Mouse (Mus musculus) CD8-positive naive resting alpha-beta T cell, adult 57 days (primary cell): ENCODE results near the gene Hoxb6. TPM values are rescaled to one million over a fixed set of nuclear protein-coding genes. Genes with fewer than 3 reads are reported as not detected.

Experiments
- total RNA-seq: library from RNA; stranded (reverse); gene quantifications from one replicate; pipeline ENCODE4 v1.2.4, GENCODE M21; 2023

Hoxb6 gene
- total RNA-seq = not detected

DNA sequence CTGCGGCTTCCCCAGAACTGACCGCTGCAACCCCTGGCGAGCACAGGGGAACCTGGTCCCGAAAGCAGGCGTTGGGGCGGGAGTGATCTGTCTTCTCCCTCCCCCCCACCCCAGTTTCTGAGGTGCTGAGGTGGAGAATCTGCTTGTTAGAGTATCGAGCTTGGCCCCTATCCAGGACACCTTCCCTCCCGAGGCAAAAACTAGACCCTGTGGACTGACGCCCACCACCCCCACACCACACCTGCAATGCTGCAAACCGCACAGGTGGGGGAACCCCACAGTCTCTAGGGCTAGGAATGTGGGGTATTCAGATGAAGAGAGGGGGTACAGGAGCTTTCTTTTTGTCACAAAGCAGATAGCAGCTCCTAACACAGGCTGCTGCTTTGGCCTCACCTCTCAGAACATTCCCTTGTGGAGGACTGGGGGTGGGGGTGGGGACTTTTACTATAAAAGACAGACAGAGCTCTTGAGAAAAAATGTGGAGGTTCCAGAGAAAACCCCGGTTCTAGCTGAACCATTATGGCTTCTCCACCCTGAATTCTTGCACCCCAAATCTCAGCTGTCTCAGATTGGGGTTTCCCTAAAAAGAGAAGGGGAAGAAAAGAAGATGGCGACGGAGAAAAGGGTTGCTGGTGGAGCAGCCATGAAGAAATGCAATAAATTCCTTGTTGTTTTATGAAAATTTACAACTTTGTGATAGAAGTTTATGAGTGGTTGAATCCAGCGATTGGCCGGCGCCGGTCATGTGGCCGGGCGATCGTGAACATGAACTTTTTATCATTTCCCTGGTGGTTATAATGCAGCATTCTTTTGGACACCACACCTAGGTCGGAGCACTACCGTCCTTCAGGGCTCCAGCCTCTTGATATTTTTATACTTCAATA lies at the start of gene Hoxb6:
Gene Hoxb6, plus strand, starts transcription at position 796 of the 884 bp plus-strand sequence.

DNA sequence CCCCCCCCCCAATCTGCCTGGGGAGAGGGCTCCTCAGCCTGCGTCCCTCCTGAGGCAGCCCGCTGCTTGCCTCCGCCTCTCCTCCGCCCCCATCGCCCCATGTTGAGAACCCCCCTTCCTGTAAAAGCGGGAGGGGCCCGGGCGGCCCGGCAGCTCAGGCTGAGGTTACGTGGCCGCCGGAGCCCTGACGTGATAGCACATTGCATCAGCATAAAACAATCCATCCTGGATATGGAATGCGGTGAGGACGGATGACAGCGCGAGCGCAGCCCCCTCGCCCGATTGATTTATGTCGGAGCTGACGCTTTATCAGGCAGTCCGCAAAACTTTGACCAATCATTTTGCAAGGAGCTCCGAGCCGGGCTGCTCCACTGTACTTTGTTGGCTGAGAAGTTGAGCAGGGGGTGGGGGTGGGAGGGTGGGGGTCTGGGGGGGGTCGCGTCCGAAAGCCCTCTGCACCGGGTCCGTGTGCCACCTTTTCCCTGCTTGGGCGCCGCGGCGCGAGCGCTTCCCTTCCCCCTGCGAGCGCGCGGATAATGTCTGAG lies 21.2 kb upstream of the Hoxb6 start, which contains the start of gene Hoxb9:
Gene Hoxb9, plus strand, starts transcription at position 462 of the 545 bp plus-strand sequence.

GRCm38 (mm10) chr11:96281855-96282570 lies 10.3 kb upstream of the Hoxb6 start, which contains the start of gene Hoxb8:
Gene Hoxb8 (plus strand): TSS chr11:96281905.

GRCm38 (mm10) chr11:96285771-96286738 lies 6.2 kb upstream of the Hoxb6 start, which contains the start of gene Hoxb7:
Gene Hoxb7 (plus strand): TSS chr11:96286623.

DNA sequence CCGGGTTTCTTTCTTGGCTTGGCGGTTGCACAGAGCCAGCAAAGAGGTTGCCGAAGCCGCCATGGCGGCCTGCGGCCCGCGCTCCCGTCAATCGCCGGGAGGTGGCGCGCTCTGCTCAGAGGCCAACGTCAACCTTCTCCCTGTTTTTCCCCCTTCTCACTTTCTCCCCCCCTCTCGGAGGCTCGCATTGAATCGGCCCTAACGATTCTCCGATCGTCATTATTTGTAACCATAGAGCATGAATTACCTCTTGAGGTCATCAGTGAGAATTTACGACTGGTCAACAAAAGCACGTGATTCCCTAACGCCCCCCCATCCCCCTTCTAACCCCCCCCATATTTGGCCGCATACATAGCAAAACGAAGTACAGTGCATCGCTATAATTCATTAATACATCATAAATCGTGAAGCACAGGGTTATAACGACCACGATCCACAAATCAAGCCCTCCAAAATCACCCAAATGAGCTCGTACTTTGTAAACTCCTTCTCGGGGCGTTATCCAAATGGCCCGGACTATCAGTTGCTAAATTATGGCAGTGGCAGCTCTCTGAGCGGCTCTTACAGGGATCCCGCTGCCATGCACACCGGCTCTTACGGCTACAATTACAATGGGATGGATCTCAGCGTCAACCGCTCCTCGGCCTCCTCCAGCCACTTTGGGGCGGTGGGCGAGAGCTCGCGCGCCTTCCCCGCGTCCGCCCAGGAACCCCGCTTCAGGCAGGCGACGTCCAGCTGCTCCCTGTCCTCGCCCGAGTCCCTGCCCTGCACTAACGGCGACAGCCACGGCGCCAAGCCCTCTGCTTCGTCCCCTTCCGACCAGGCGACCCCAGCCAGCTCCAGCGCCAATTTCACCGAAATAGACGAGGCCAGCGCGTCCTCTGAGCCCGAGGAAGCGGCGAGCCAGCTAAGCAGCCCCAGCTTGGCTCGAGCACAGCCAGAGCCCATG lies 11.1 kb downstream of the Hoxb6 start, which contains the start of gene Hoxb5:
Gene Hoxb5, plus strand, starts transcription at position 186 of the 949 bp plus-strand sequence.

DNA sequence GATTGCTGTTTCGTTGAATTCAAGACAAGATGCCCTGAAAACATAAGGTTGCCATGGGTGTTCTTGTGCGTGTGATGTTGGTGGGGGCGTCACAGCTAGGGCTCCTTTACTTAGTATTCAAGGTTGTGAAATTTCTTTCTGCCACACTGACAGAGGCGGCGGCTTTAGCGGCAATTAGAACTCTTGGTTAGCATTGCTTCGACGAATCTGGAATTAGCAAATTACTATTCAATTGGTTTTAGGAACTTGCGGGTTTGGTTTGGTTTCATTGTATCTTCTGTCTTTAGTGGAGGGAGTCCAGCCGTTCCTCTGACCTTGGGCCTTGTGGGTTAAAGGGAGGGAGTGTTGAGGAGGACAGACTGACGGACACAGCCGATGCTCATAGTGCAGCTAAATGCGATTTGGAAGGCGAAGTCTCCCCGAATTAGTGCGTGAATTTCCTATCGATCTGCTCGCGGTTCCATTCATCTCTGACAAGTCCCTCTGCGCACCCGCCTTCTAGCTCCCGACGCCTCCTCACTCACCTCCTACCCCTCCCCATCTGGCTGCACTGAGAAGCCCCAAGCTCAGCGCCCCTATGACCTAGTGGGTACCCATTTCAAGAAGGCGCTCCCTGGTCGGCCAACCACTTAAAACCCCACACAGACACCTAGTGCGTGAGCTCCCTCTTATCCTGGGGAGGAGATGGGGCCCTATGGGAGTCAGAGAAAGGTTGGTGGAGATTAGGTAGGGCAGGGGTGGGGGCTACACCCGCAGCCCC lies 25.5 kb downstream of the Hoxb6 start, which contains the start of gene Hoxb4:
Gene Hoxb4, plus strand, starts transcription at position 660 of the 760 bp plus-strand sequence.

GRCm38 (mm10) chr11:96323154-96323553 lies 30.9 kb downstream of the Hoxb6 start, which contains the start of gene Hoxb3:
Gene Hoxb3 (plus strand): TSS chr11:96323326.

DNA sequence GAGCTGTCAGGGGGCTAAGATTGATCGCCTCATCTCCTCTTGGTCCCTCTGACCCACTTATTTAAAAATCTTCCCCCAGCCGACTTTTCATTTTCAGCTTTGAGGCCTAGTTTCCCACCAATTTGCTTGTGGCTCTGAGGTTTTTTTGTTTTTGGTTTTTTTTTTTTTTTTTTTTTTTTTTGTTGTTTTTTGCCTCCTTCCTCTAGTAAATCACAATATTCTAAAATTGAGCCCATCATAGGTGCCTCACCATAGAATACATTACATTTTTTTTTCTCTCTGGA lies 58.0 kb downstream of the Hoxb6 start, which contains the start of gene Hoxb2:
Gene Hoxb2, plus strand, starts transcription at position 185 of the 284 bp plus-strand sequence.

Other genes with a start within 250 kb of the Hoxb6 start
- gene Ube2z, start 227.1 kb upstream of the Hoxb6 start, total RNA-seq = 37.9 TPM
- 107 TPM for gene Atp5g1, start 216.8 kb upstream of the Hoxb6 start, total RNA-seq
- gene Calcoco2, start 180.5 kb upstream of the Hoxb6 start, total RNA-seq = not detected
- not detected for gene Ttll6, start 158.7 kb upstream of the Hoxb6 start, total RNA-seq
- not detected for gene Hoxb13, start 98.2 kb upstream of the Hoxb6 start, total RNA-seq
- not detected for gene Hoxb9, start 21.0 kb upstream of the Hoxb6 start, total RNA-seq
- not detected for gene Hoxb8, start 10.6 kb upstream of the Hoxb6 start, total RNA-seq
- gene Hoxb7, start 5.9 kb upstream of the Hoxb6 start, total RNA-seq = not detected
- not detected for gene Hoxb5, start 10.9 kb downstream of the Hoxb6 start, total RNA-seq
- gene Hoxb4, start 25.8 kb downstream of the Hoxb6 start, total RNA-seq = 1.2 TPM
- not detected for gene Hoxb3, start 30.9 kb downstream of the Hoxb6 start, total RNA-seq
- gene Hoxb2, start 58.0 kb downstream of the Hoxb6 start, total RNA-seq = not detected
- gene Hoxb1, start 73.3 kb downstream of the Hoxb6 start, total RNA-seq = not detected
- 378 TPM for gene Skap1, start 172.1 kb downstream of the Hoxb6 start, total RNA-seq